Mouse (Mus musculus): ENCODE data around the gene Ifitm10. TPM values are rescaled to one million over a fixed set of nuclear protein-coding genes. Genes with fewer than 3 reads are reported as not detected.
"Not testable (repeated sequence)": the region's sequence is repeated elsewhere in the genome, so short reads cannot be mapped to it uniquely, and the experiment has no call there.

Gene Ifitm10
- total and polyA plus RNA-seq, 2 experiments from 2014 or later = 5.6 to 13.0 TPM

GRCm38 (mm10) chr7:142340269-142340970 lies 33.1 kb downstream of the Ifitm10 start:
- ATAC-seq (no peak), DNase-seq (no peak)
- Histone ChIP-seq H3K36me3 (ENCODE audit: insufficient read depth) (no peaks in the 10 kb centered on the region), H3K27ac (ENCODE audit: low read depth, low read length) (no peak overlapping the region), H3K27me3 (ENCODE audit: insufficient read depth, low read length) (no peaks in the 10 kb centered on the region), H3K4me1 (ENCODE audit: insufficient read depth) (no peaks in the 10 kb centered on the region), H3K9me3 (ENCODE audit: low read length) (no peaks in the 10 kb centered on the region), H3K4me3 (ENCODE audit: low read depth, low read length) (no peak overlapping the region), H3K4me2 (ENCODE audit: low read depth) (no peak overlapping the region), H3K9ac (no peak overlapping the region)
- 61% methylated on average over 10 of the region's 10 CpGs for WGBS
- no peak for TF ChIP-seq CTCF (IDR thresholded peaks at IDR 0.05; ENCODE audit: low read depth)

DNA sequence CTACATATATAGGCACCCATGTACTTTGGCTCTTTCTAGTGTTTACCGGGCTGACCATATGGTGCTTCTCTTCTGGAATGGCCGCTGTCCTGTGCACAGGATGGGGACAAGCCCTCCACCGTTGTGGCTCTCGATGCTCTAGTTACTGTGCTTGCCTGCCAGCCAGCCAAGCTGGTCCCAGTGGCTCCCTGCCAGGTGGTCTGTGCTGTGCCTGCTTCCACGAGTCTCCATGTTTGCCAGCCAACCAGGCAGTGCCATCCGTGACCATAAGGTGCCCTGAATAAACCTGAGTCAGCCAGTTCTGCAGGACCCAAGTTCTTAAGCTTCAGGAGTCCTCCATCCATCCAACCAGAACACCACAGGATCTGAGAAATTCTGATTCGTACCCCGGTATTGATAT lies 38.4 kb downstream of the Ifitm10 start:
- peak; percentile 32 for DNase-seq
- Histone ChIP-seq H3K4me3 (ENCODE audit: low read depth, low read length) (no peak overlapping the region), H3K36me3 (ENCODE audit: insufficient read depth) (no peaks in the 10 kb centered on the region), H3K4me2 (ENCODE audit: low read depth) (no peak overlapping the region), H3K9me3 (ENCODE audit: low read length) (no peaks in the 10 kb centered on the region), H3K27me3 (ENCODE audit: insufficient read depth, low read length) (no peaks in the 10 kb centered on the region), H3K9ac (no peak overlapping the region), H3K4me1 (ENCODE audit: insufficient read depth) (no peaks in the 10 kb centered on the region), H3K27ac (ENCODE audit: low read depth, low read length) (no peak overlapping the region)
- TF ChIP-seq CTCF (IDR thresholded peaks at IDR 0.05; ENCODE audit: low read depth) = no peak
- no peak; the same call in 1 of the 2 replicates for ATAC-seq
- WGBS = 51% methylated on average over 8 of the region's 8 CpGs

DNA sequence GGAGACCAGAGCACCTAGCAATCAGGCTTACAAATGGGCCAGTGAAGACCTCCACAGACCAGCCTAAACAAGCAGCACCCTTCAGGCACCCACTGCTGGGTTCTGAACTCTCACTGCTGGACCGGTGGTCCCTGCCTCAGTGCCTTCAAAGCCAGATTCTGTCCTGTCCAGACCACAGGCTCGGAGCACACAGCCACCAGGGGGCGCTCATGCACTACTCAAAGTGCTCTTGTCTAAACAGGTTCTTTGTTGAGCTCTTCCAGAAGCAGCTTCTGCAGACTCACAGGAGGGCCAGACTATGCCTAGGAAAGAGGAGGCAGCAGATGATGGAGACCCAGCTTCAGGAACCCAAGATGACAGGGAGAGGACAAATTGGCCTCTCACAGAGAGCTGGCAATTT lies 39.3 kb downstream of the Ifitm10 start:
- TF ChIP-seq CTCF (IDR thresholded peaks at IDR 0.05; ENCODE audit: low read depth) = peak; percentile 94
- H3K9me3 ChIP-seq (ENCODE audit: low read length) = no peaks in the 10 kb centered on the region
- DNase-seq (peak; percentile 92), ATAC-seq (peak; percentile 90)
- no peak overlapping the region for H3K27ac ChIP-seq (ENCODE audit: low read depth, low read length)
- H3K4me2 ChIP-seq (ENCODE audit: low read depth) = no peak overlapping the region
- H3K36me3 ChIP-seq (ENCODE audit: insufficient read depth) = no peaks in the 10 kb centered on the region
- no peaks in the 10 kb centered on the region for H3K4me1 ChIP-seq (ENCODE audit: insufficient read depth)
- no peaks in the 10 kb centered on the region for H3K27me3 ChIP-seq (ENCODE audit: insufficient read depth, low read length)
- H3K4me3 ChIP-seq (ENCODE audit: low read depth, low read length) = no peak overlapping the region
- no peak overlapping the region for H3K9ac ChIP-seq
- 3% methylated on average over 3 of the region's 3 CpGs for WGBS

DNA sequence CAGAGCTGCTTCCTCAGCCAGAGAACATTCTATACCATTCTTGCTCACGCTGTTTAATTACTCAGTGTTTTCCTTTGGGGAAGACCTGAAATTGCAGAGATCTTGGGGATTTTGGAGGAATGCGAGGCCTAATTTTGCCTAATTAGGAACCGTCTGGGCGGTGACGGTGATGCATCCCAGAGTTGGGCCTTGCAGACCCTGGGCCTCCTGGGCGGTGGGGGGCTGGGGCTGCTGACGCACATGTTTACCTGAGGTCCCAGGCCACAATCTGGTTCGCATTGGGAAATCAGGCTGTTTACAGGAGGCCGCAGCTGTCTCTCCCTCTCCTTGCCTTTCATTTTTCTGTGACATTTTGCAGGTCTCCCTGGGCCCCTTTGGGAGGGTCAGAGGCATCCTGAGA lies 40.8 kb downstream of the Ifitm10 start:
- not testable (repeated sequence) for H3K9me3 ChIP-seq (ENCODE audit: low read length); H3K9ac ChIP-seq; H3K27me3 ChIP-seq (ENCODE audit: insufficient read depth, low read length); ATAC-seq; H3K4me2 ChIP-seq (ENCODE audit: low read depth); H3K27ac ChIP-seq (ENCODE audit: low read depth, low read length); H3K36me3 ChIP-seq (ENCODE audit: insufficient read depth); H3K4me3 ChIP-seq (ENCODE audit: low read depth, low read length); DNase-seq; H3K4me1 ChIP-seq (ENCODE audit: insufficient read depth)
- 52% methylated on average over 2 of the region's 9 CpGs for WGBS

DNA sequence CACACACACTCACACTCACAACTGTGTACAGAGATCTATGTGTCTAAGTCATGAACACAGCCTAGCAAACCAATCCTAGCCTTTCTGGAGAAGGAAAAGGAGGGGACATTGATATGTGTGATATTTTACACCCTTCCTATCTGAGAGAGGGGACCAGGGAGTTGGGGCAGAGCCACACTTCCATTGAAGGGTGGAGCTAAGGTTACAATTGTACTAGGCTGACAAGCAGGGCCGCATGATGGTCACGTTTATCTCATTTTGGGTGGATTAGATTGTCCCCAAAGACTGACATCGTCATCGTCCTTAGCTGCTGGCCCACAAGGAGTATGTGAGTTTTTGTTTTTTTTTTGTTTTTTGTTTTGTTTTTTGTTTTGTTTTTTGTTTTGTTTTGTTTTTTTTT lies 42.3 kb downstream of the Ifitm10 start:
- no peak for TF ChIP-seq CTCF (IDR thresholded peaks at IDR 0.05; ENCODE audit: low read depth)
- 87% methylated on average over 4 of the region's 4 CpGs for WGBS
- Histone ChIP-seq H3K36me3 (ENCODE audit: insufficient read depth) (no peaks in the 10 kb centered on the region), H3K9ac (no peak overlapping the region), H3K27me3 (ENCODE audit: insufficient read depth, low read length) (no peaks in the 10 kb centered on the region), H3K4me2 (ENCODE audit: low read depth) (no peak overlapping the region), H3K4me1 (ENCODE audit: insufficient read depth) (no peaks in the 10 kb centered on the region), H3K27ac (ENCODE audit: low read depth, low read length) (no peak overlapping the region), H3K9me3 (ENCODE audit: low read length) (no peaks in the 10 kb centered on the region), H3K4me3 (ENCODE audit: low read depth, low read length) (no peak overlapping the region)
- no peak for ATAC-seq
- no peak for DNase-seq

DNA sequence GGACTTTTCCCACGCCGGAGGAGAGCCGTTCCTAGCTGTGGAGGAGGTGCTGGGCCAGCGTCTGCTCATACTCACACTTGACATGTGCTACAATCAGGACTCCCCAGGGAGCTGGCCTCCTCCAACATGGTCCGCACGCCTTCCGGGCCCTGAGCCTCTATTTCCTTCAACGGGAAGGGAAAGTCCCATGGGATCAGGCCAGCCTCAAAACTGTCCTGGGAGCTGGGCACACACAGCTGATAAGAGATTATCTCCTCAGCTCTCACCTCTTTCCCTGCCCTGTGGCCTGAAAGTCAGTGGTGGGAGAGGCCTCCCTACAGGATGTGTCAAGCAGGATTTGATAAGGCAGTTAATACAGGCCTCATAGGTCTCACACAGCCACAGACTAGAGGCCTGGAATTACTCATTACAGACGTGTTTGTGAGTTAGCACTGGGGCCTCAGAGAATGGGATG lies 43.3 kb downstream of the Ifitm10 start:
- TF ChIP-seq CTCF (IDR thresholded peaks at IDR 0.05; ENCODE audit: low read depth) = no peak
- Histone ChIP-seq H3K36me3 (ENCODE audit: insufficient read depth) (no peaks in the 10 kb centered on the region), H3K9ac (no peak overlapping the region), H3K4me3 (ENCODE audit: low read depth, low read length) (no peak overlapping the region), H3K27ac (ENCODE audit: low read depth, low read length) (no peak overlapping the region), H3K4me1 (ENCODE audit: insufficient read depth) (no peaks in the 10 kb centered on the region), H3K4me2 (ENCODE audit: low read depth) (no peak overlapping the region), H3K27me3 (ENCODE audit: insufficient read depth, low read length) (no peaks in the 10 kb centered on the region), H3K9me3 (ENCODE audit: low read length) (no peaks in the 10 kb centered on the region)
- ATAC-seq (no peak), DNase-seq (no peak)
- 86% methylated on average over 9 of the region's 9 CpGs for WGBS

DNA sequence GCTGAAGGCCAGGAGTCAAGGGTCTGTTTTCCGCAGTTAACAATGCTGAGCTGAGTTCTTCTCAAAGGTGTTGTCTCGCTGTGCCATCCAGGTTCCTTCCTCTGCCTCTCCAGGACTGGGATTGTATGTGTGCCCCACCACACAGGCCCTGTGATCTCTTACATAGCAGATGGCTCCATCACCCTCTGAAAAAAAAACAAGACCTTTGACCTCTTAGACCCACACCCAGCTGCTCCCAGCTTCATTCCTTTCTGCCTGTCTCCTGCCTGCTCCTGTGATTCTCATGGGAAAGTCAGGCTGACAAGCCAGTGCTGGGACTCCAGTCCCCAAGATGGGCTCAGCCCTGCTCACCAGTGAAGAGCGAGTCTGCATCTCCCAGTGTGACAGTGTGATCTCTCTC lies 45.0 kb downstream of the Ifitm10 start:
- WGBS = 78% methylated on average over 3 of the region's 3 CpGs
- Histone ChIP-seq H3K36me3 (ENCODE audit: insufficient read depth) (no peaks in the 10 kb centered on the region), H3K27me3 (ENCODE audit: insufficient read depth, low read length) (no peaks in the 10 kb centered on the region), H3K4me1 (ENCODE audit: insufficient read depth) (no peaks in the 10 kb centered on the region), H3K27ac (ENCODE audit: low read depth, low read length) (no peak overlapping the region), H3K4me2 (ENCODE audit: low read depth) (no peak overlapping the region), H3K4me3 (ENCODE audit: low read depth, low read length) (no peak overlapping the region), H3K9ac (no peak overlapping the region), H3K9me3 (ENCODE audit: low read length) (no peaks in the 10 kb centered on the region)
- TF ChIP-seq CTCF (IDR thresholded peaks at IDR 0.05; ENCODE audit: low read depth) = no peak
- ATAC-seq = no peak
- DNase-seq = no peak

Data from forebrain, postnatal 0 days (tissue).